Mouse (Mus musculus): ENCODE data around the gene Gm43064.

The Gm43064 gene

GRCm38 (mm10) chr3:103857036-103857805 lies 47.8 kb downstream of the Gm43064 start:
- no peak for DNase-seq (ENCODE audit: low spot score)

GRCm38 (mm10) chr3:103857977-103858563 lies 48.7 kb downstream of the Gm43064 start:
- no peak for DNase-seq (ENCODE audit: low spot score)

- DNase-seq (ENCODE audit: low spot score): no peak
These were observed 49.8 kb downstream of the Gm43064 start, which contains the start of gene Ptpn22 for GRCm38 (mm10) chr3:103858881-103859801. Gene Ptpn22, plus strand, starts transcription at chr3:103859795.

GRCm38 (mm10) chr3:103859851-103860391 lies 50.5 kb downstream of the Gm43064 start:
- DNase-seq (ENCODE audit: low spot score): no peak

GRCm38 (mm10) chr3:103862721-103863220 lies 53.4 kb downstream of the Gm43064 start:
- no peak for DNase-seq (ENCODE audit: low spot score)

- DNase-seq (ENCODE audit: low spot score): no peak
These were observed 54.8 kb downstream of the Gm43064 start for GRCm38 (mm10) chr3:103864200-103864599.

GRCm38 (mm10) chr3:103867424-103867971 lies 58.1 kb downstream of the Gm43064 start:
- DNase-seq (ENCODE audit: low spot score): no peak

GRCm38 (mm10) chr3:103868008-103868407 lies 58.6 kb downstream of the Gm43064 start:
- DNase-seq (ENCODE audit: low spot score): no peak

GRCm38 (mm10) chr3:103872663-103873098 lies 63.3 kb downstream of the Gm43064 start:
- no peak for DNase-seq (ENCODE audit: low spot score)

- no peak for DNase-seq (ENCODE audit: low spot score)
These were observed 65.0 kb downstream of the Gm43064 start for GRCm38 (mm10) chr3:103874329-103874728.

- DNase-seq (ENCODE audit: low spot score): no peak
These were observed 76.6 kb downstream of the Gm43064 start for GRCm38 (mm10) chr3:103885946-103886345.

GRCm38 (mm10) chr3:103887581-103887980 lies 78.2 kb downstream of the Gm43064 start:
- DNase-seq (ENCODE audit: low spot score): peak; percentile 75
